8 mouse cellular contexts compared by ENCODE assay signal in genomic region chr7:29281201-29282073, GRCm38 (mm10). TPM values are rescaled to one million over a fixed set of nuclear protein-coding genes. Genes with fewer than 3 reads are reported as not detected.
DNase-seq lines count a peak whose midpoint lies in the region; TF ChIP-seq lines count a peak whose summit lies in the region.

Spint2 (minus strand) TSS chr7:29281912.

- DNase-seq in layer of hippocampus, adult 11-12 months (ENCODE audit: low spot score): peak; percentile 41
- no peak for DNase-seq in layer of hippocampus, adult 9-10 months (ENCODE audit: low spot score)
- peak; percentile 80 to 85 for DNase-seq in cerebellum, adult 18-20 months
- DNase-seq in heart, adult 2 months: peak; percentile 68 to 70
- DNase-seq in kidney, adult 2 months: peak; percentile 96
- DNase-seq in liver, adult 2 months (ENCODE audit: extremely low read depth, low read depth, low spot score): peak; percentile 70
- DNase-seq in naive thymus-derived CD4-positive, alpha-beta T cell, adult 2 months (ENCODE audit: low read depth): peak; percentile 78

- peaks cover 7% of the 10 kb centered on the region for H3K4me1 ChIP-seq in heart, adult 2 months (ENCODE audit: control insufficient read depth, insufficient read depth, low read length)
- H3K4me1 ChIP-seq in kidney, adult 2 months (ENCODE audit: control insufficient read depth, insufficient read depth, low read length): peaks cover 22% of the 10 kb centered on the region
- peaks cover 4% of the 10 kb centered on the region; the same call in 1 of the 2 replicates for H3K4me1 ChIP-seq in liver, adult 2 months (ENCODE audit: control insufficient read depth, insufficient read depth, low read length)
- H3K4me1 ChIP-seq in testis, adult 2 months (ENCODE audit: control insufficient read depth, insufficient read depth, low read length): peaks cover 11% of the 10 kb centered on the region

- intact Hi-C loops in heart, adult 2 months (cut with DNase I): loop anchor here (5.0 kb wide), 1 partner anchor 34 kb away; the partner anchor contains the start of gene 2200002D01Rik

- TF ChIP-seq CTCF in heart, adult 2 months (IDR thresholded peaks at IDR 0.05): peak; percentile 53
- 0 out of 2 replicates have a peak, but pooled peaks have one; percentile 22 for TF ChIP-seq CTCF in kidney, adult 2 months (conservative IDR thresholded peaks at IDR 0.05; ENCODE audit: insufficient read depth, insufficient read length, low read depth, low read length)
- peak; percentile 38; the same call in 1 of the 2 replicates for TF ChIP-seq CTCF in liver, adult 2 months (IDR thresholded peaks at IDR 0.05; ENCODE audit: low read depth, low read length)
- TF ChIP-seq CTCF in testis, adult 2 months (IDR thresholded peaks at IDR 0.05; ENCODE audit: control insufficient read depth, insufficient read depth, insufficient replicate concordance, low read depth, low read length): no peak

- 1% methylated on average over 80 of the region's 80 CpGs for WGBS in heart, adult 2 months
- 1% methylated on average over 80 of the region's 80 CpGs for WGBS in kidney, adult 2 months
- under 1% methylated on average over 80 of the region's 80 CpGs for WGBS in liver, adult 2 months

- TF ChIP-seq EP300 in heart, adult 2 months (IDR thresholded peaks at IDR 0.05; ENCODE audit: insufficient read depth, low read depth, low read length): no peak

- peak within 1 kb of the TSS; percentile 85 for H3K9ac ChIP-seq in heart, adult 2 months (ENCODE audit: low read depth, low read length)
- peak within 1 kb of the TSS; percentile 91 for H3K9ac ChIP-seq in liver, adult 2 months (ENCODE audit: low read depth, low read length)

- H3K79me2 ChIP-seq in heart, adult 2 months (replicated peaks; ENCODE audit: control insufficient read depth, insufficient read depth, low read length): no peaks in the 10 kb centered on the region
- H3K79me2 ChIP-seq in liver, adult 2 months (ENCODE audit: control insufficient read depth, insufficient read depth, low read length): peaks cover 8% of the 10 kb centered on the region; the same call in 1 of the 2 replicates

- H3K4me3 ChIP-seq in heart, adult 2 months: peak within 1 kb of the TSS; percentile 77
- H3K4me3 ChIP-seq in kidney, adult 2 months (ENCODE audit: insufficient read depth, low read depth, low read length): peak within 1 kb of the TSS; percentile 61
- H3K4me3 ChIP-seq in liver, adult 2 months (ENCODE audit: insufficient read depth, low read depth, low read length): peak within 1 kb of the TSS; percentile 96
- H3K4me3 ChIP-seq in testis, adult 2 months (ENCODE audit: control insufficient read depth, low read depth, low read length): peak within 1 kb of the TSS; percentile 95

- no peaks in the 10 kb centered on the region for H3K27me3 ChIP-seq in heart, adult 2 months (ENCODE audit: control insufficient read depth, insufficient read depth, low read length)
- H3K27me3 ChIP-seq in kidney, adult 2 months (replicated peaks; ENCODE audit: control insufficient read depth, insufficient read depth, low read length): no peaks in the 10 kb centered on the region
- no peaks in the 10 kb centered on the region for H3K27me3 ChIP-seq in liver, adult 2 months (ENCODE audit: control insufficient read depth, insufficient read depth, low read length)
- no peaks in the 10 kb centered on the region for H3K27me3 ChIP-seq in testis, adult 2 months (ENCODE audit: control insufficient read depth, insufficient read depth, low read length)

- no peaks in the 10 kb centered on the region for H3K36me3 ChIP-seq in heart, adult 2 months (ENCODE audit: control insufficient read depth, insufficient read depth, low read length)
- H3K36me3 ChIP-seq in kidney, adult 2 months (ENCODE audit: control insufficient read depth, insufficient read depth, low read length): no peaks in the 10 kb centered on the region
- no peaks in the 10 kb centered on the region for H3K36me3 ChIP-seq in liver, adult 2 months (ENCODE audit: control insufficient read depth, insufficient read depth, low read length)
- H3K36me3 ChIP-seq in testis, adult 2 months (ENCODE audit: control insufficient read depth, insufficient read depth, low read length): no peaks in the 10 kb centered on the region

- no peak for TF ChIP-seq POLR2A in heart, adult 2 months (IDR thresholded peaks at IDR 0.05; ENCODE audit: insufficient read depth, low read depth, low read length)
- peak; percentile 80 for TF ChIP-seq POLR2A in kidney, adult 2 months (IDR thresholded peaks at IDR 0.05; ENCODE audit: low read depth, low read length)
- TF ChIP-seq POLR2A in liver, adult 2 months (IDR thresholded peaks at IDR 0.05; ENCODE audit: extremely low read depth, insufficient read depth, low read length): peak; percentile 78
- peak; percentile 60 for TF ChIP-seq POLR2A in testis, adult 2 months (IDR thresholded peaks at IDR 0.05; ENCODE audit: control insufficient read depth, low read depth, low read length)

- H3K27ac ChIP-seq in heart, adult 2 months: peak within 1 kb of the TSS; percentile 70
- peak within 1 kb of the TSS; percentile 94 for H3K27ac ChIP-seq in kidney, adult 2 months (ENCODE audit: insufficient read depth, low read depth, low read length)
- H3K27ac ChIP-seq in liver, adult 2 months (replicated peaks; ENCODE audit: insufficient read depth, low read depth, low read length): peak within 1 kb of the TSS; percentile 91
- peak within 1 kb of the TSS; percentile 92 for H3K27ac ChIP-seq in testis, adult 2 months (ENCODE audit: control insufficient read depth, insufficient read depth, low read depth, low read length)

RNA-seq across cellular contexts. Expression of gene Spint2, which starts in this region (rescaled TPM):
- 10 to 100 TPM; 39.4 to 46.4 TPM for total RNA-seq in heart, adult 2 months (2021)
- 40.5 and 45.7 TPM in 2 replicates for polyA plus RNA-seq in heart, adult 2 months (2012; rRNA removed)
- 421 and 474 TPM in 2 replicates for polyA plus RNA-seq in kidney, adult 2 months (2012; rRNA removed)
- total RNA-seq in liver, adult 2 months (2014; rRNA removed): 24.8 and 28.9 TPM in 2 replicates
- 120 and 133 TPM in 2 replicates for polyA plus RNA-seq in liver, adult 2 months (2012; rRNA removed)
- polyA plus RNA-seq in testis, adult 2 months (2012; rRNA removed): 146 and 160 TPM in 2 replicates
